ENCODE assay signal across 8 mouse cellular contexts in the genomic region with DNA sequence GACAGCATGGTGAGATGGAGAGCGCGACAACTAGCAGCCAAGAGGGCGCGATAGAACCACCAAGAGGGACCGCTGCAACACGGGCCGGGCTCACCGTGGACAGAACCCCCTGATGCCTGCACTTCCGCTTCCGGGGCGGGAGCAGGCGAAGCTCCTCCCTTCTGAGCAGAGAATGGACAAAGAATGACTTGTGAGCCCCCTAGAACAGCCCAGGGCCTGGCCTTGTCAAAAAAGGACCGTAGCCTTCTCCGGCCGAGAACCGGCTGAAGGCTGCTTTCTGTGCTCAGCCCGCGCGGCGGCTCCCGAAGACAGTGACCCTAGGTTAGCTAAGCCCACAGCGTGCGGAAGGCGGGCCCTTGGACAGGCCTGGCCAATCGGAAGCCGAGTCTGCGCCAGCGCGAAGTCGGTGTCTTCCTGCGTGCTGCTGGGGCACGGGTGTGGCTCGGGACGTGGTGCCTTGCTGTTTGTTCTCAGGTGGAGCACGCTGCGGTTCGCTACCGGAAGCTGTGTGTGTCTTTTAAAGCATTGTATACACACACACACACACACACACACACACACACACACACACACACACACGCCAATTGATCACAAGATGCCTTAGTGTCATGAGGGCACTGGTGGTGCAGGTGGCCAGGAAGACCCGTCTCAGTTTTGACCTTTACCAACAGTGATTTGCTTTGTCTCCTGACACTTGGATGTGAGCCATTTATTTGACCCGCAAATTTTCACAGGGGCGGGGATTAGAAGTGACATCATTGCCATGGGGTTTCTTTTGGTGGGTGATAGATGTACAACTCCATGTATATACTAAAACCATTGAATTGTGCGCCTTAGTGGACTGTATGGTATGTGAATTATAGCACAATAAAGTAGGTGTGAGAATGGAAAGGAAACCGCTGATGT. TPM values are rescaled to one million over a fixed set of nuclear protein-coding genes. Genes with fewer than 3 reads are reported as not detected.
DNase-seq lines count a peak whose midpoint lies in the region; ATAC-seq lines count a peak whose summit lies in the region.

Gene Sec11a, minus strand, starts transcription at position 336 of the 906 bp plus-strand sequence.

- H3K9me3 ChIP-seq in heart, embryonic 13.5 days = no peaks in the 10 kb centered on the region
- H3K9me3 ChIP-seq in liver, embryonic 12.5 days (replicated peaks) = no peaks in the 10 kb centered on the region
- H3K9me3 ChIP-seq in stomach, embryonic 15.5 days = no peaks in the 10 kb centered on the region

- peak within 1 kb of the TSS; percentile 94 for H3K9ac ChIP-seq in heart, embryonic 13.5 days
- peak within 1 kb of the TSS; percentile 79 for H3K9ac ChIP-seq in liver, embryonic 12.5 days
- H3K9ac ChIP-seq in stomach, embryonic 15.5 days = peak within 1 kb of the TSS; percentile 75

- peaks cover 16% of the 10 kb centered on the region for H3K36me3 ChIP-seq in heart, embryonic 13.5 days
- peaks cover 16% of the 10 kb centered on the region for H3K36me3 ChIP-seq in liver, embryonic 12.5 days
- no peaks in the 10 kb centered on the region for H3K36me3 ChIP-seq in stomach, embryonic 15.5 days

- H3K27ac ChIP-seq in brown adipose tissue, adult 24 weeks (replicated peaks; ENCODE audit: low read depth, low read length) = peak within 1 kb of the TSS; percentile 98
- H3K27ac ChIP-seq in heart, embryonic 13.5 days (replicated peaks) = peak within 1 kb of the TSS; percentile 97
- H3K27ac ChIP-seq in liver, embryonic 12.5 days = peak within 1 kb of the TSS; percentile 83
- H3K27ac ChIP-seq in stomach, embryonic 15.5 days = peak within 1 kb of the TSS; percentile 96

- H3K4me3 ChIP-seq in brown adipose tissue, adult 24 weeks (ENCODE audit: insufficient read depth, low read depth, low read length) = peak within 1 kb of the TSS; percentile 98
- H3K4me3 ChIP-seq in heart, embryonic 13.5 days = peak within 1 kb of the TSS; percentile 89
- peak within 1 kb of the TSS; percentile 70 for H3K4me3 ChIP-seq in liver, embryonic 12.5 days
- H3K4me3 ChIP-seq in stomach, embryonic 15.5 days (replicated peaks) = peak within 1 kb of the TSS; percentile 83

- no peaks in the 10 kb centered on the region; the same call in 1 of the 2 replicates for H3K4me1 ChIP-seq in brown adipose tissue, adult 24 weeks (ENCODE audit: control insufficient read depth, insufficient read depth, insufficient read length, low read length)
- peaks cover 22% of the 10 kb centered on the region for H3K4me1 ChIP-seq in heart, embryonic 13.5 days
- peaks cover 36% of the 10 kb centered on the region for H3K4me1 ChIP-seq in liver, embryonic 12.5 days
- peaks cover 8% of the 10 kb centered on the region for H3K4me1 ChIP-seq in stomach, embryonic 15.5 days

- 2% methylated on average over 44 of the region's 44 CpGs for WGBS in heart, embryonic 13.5 days
- 2% methylated on average over 44 of the region's 44 CpGs for WGBS in liver, embryonic 12.5 days (ENCODE audit: insufficient replicate concordance)
- WGBS in stomach, embryonic 15.5 days = 2% methylated on average over 44 of the region's 44 CpGs

- 0 out of 2 replicates have a peak, but pooled peaks cover 3% of the 10 kb centered on the region for H3K27me3 ChIP-seq in heart, embryonic 13.5 days (replicated peaks)
- H3K27me3 ChIP-seq in liver, embryonic 12.5 days (replicated peaks) = 0 out of 2 replicates have a peak, but pooled peaks cover 10% of the 10 kb centered on the region
- no peaks in the 10 kb centered on the region for H3K27me3 ChIP-seq in stomach, embryonic 15.5 days (replicated peaks)

- DNase-seq in CD4-positive, CD25-positive, alpha-beta regulatory T cell, adult 2 months (ENCODE audit: low read depth, low spot score) = peak; percentile 97
- DNase-seq in fat pad, adult 2 months (ENCODE audit: extremely low read depth, low read depth, low spot score) = peak; percentile 18
- DNase-seq in kidney, postnatal 10 days = peak; percentile 96
- peak; percentile 92 to 94 for DNase-seq in natural killer cell, adult 2 months (ENCODE audit: low spot score in 2 of 2)

- peak within 1 kb of the TSS; percentile 88 for H3K4me2 ChIP-seq in heart, embryonic 13.5 days
- peak within 1 kb of the TSS; percentile 81 for H3K4me2 ChIP-seq in liver, embryonic 12.5 days
- H3K4me2 ChIP-seq in stomach, embryonic 15.5 days = peak within 1 kb of the TSS; percentile 64

- ATAC-seq in heart, embryonic 13.5 days (ENCODE audit: extremely low read depth, insufficient number of reproducible peaks, low FRiP score, low TSS enrichment) = peak; percentile 98
- ATAC-seq in liver, embryonic 12.5 days = peak; percentile 100
- peak; percentile 99 for ATAC-seq in stomach, embryonic 15.5 days (ENCODE audit: insufficient read depth, low FRiP score, low read depth)

RNA-seq across cellular contexts. Expression of gene Sec11a, which starts in this region (rescaled TPM):
- polyA plus RNA-seq in brown adipose tissue, adult 24 weeks (2012; ENCODE audit: insufficient read depth, insufficient read length, missing spikeins) = 61.2 and 77.2 TPM in 2 replicates
- polyA plus RNA-seq in heart, embryonic 13.5 days (2015; fragmentation: Nextera tagmentation; extraction: Ambion mirVana) = 132 and 155 TPM in 2 replicates
- polyA plus RNA-seq in liver, embryonic 12.5 days (2016; fragmentation: Nextera tagmentation; extraction: Ambion mirVana) = 123 and 124 TPM in 2 replicates
- polyA plus RNA-seq in stomach, embryonic 15.5 days (2015; fragmentation: Nextera tagmentation; extraction: Ambion mirVana) = 256 and 258 TPM in 2 replicates

Comparison
In these comparisons a context has a peak if more than half of its experiments do, and no peak if none do; other contexts are left out.
1. Peak in every context shown above with its lines: DNase-seq, ATAC-seq, H3K4me3 ChIP-seq and H3K27ac ChIP-seq.
2. DNase-seq: peak in every context shown above with its lines; median percentile 97 in CD4-positive, CD25-positive, alpha-beta regulatory T cell, adult 2 months; 96 in kidney, postnatal 10 days; 93 in natural killer cell, adult 2 months; 18 in fat pad, adult 2 months.